Mouse (Mus musculus) midbrain, embryonic 16.5 days (tissue): ENCODE data around the gene Slc25a26. TPM values are rescaled to one million over a fixed set of nuclear protein-coding genes. Genes with fewer than 3 reads are reported as not detected.

Source experiments
- ATAC-seq: fragments of 200-750 bp; cut with Nextera tagmentation; 2 replicates; pipeline ENCODE4 v1.8.0; 2017; ENCODE audit warnings: moderate TSS enrichment
- H3K27ac ChIP-seq: fragments of 300-500 bp; sonication (generic); 2 replicates; pipeline ENCODE4 v1.5.1; 2014; ENCODE audit warnings: mild to moderate bottlenecking, low read length, mixed read lengths
- H3K27me3 ChIP-seq: fragments of 300-500 bp; sonication (generic); 2 replicates; pipeline ENCODE4 v1.6.1; 2014; ENCODE audit warnings: low read depth, low read length, mixed read lengths; ENCODE audit not compliant: control insufficient read depth, insufficient read depth
- H3K36me3 ChIP-seq: fragments of 300-500 bp; sonication (generic); 2 replicates; pipeline ENCODE4 v1.6.1; 2014; ENCODE audit warnings: mild to moderate bottlenecking, low read length, moderate library complexity, mixed read lengths; ENCODE audit not compliant: control insufficient read depth, insufficient read depth
- H3K4me1 ChIP-seq: fragments of 300-500 bp; sonication (generic); 2 replicates; pipeline ENCODE4 v1.6.1; 2014; ENCODE audit warnings: mild to moderate bottlenecking, low read length, mixed read lengths; ENCODE audit not compliant: control insufficient read depth, insufficient read depth
- H3K4me2 ChIP-seq: fragments of 300-500 bp; sonication (generic); 2 replicates; pipeline ENCODE4 v1.6.1; 2014; ENCODE audit warnings: mild to moderate bottlenecking, low read length, mixed read lengths
- H3K4me3 ChIP-seq: fragments of 300-500 bp; sonication (generic); 2 replicates; pipeline ENCODE4 v1.5.1; 2014; ENCODE audit warnings: low read depth, mild to moderate bottlenecking, low read length, moderate library complexity, mixed read lengths
- H3K9ac ChIP-seq: fragments of 300-500 bp; sonication (generic); 2 replicates; pipeline ENCODE4 v1.6.1; 2014; ENCODE audit warnings: low read depth, low read length, mixed read lengths
- H3K9me3 ChIP-seq: fragments of 300-500 bp; sonication (generic); replicated peaks from 2 replicates; pipeline ENCODE4 v1.6.1; 2014; ENCODE audit warnings: mild to moderate bottlenecking, low read length, mixed read lengths; ENCODE audit not compliant: control insufficient read depth, poor library complexity, severe bottlenecking
- whole genome bisulfite sequencing: fragments of 180-500 bp; shearing (Covaris S2); extraction: QIAGEN DNeasy Blood & Tissue Kit; methylation state at CpG from one replicate; pipeline ENCODE4 v1.1.7; 2014; 5-methylcytosine and 5-hydroxymethylcytosine counted together
- polyA plus RNA-seq: library from polyadenylated mRNA; unstranded; fragments of >200 nt; fragmentation: Nextera tagmentation; extraction: Ambion mirVana; gene quantifications from 2 replicates; pipeline ENCODE4 v1.2.1, GENCODE M21; 2015

Slc25a26 gene
- polyA plus RNA-seq, 1 experiment from 2014 or later = 9.1 TPM

DNA sequence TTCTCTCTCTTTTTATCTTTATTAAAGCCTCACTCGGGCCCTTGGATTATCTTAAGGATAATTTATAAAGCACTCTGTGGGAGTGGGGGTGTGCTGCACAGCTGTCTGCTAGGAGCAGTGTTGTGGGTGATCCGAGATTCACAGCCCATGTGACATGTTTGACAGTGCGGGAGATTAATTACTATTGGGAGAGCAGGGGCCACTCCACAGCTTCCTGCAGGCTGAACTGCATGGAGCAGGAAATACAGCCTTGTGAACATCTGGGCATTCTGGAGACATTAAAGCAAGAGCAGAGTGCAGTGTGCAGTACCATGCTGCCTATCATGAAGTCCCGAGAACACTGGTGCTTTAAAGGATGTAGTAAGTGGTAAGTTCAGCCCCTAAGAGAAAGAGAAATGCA lies 92.6 kb downstream of the Slc25a26 start:
- no peak for ATAC-seq
- Histone ChIP-seq H3K4me3 (no peak overlapping the region), H3K9me3 (no peaks in the 10 kb centered on the region), H3K27ac (no peak overlapping the region), H3K4me2 (no peak overlapping the region), H3K9ac (no peak overlapping the region), H3K4me1 (peaks cover 8% of the 10 kb centered on the region), H3K36me3 (no peaks in the 10 kb centered on the region), H3K27me3 (no peaks in the 10 kb centered on the region)
- WGBS = 18% methylated on average over 4 of the region's 4 CpGs

- Histone ChIP-seq H3K4me1 (peaks cover 8% of the 10 kb centered on the region), H3K27me3 (no peaks in the 10 kb centered on the region), H3K36me3 (no peaks in the 10 kb centered on the region), H3K9me3 (no peaks in the 10 kb centered on the region), H3K4me3 (no peak overlapping the region), H3K27ac (no peak overlapping the region), H3K9ac (no peak overlapping the region), H3K4me2 (no peak overlapping the region)
- ATAC-seq = no peak
- 80% methylated on average over 6 of the region's 6 CpGs for WGBS
Observed at GRCm38 (mm10) chr6:94594096-94594665, 94.0 kb downstream of the Slc25a26 start.

- Histone ChIP-seq H3K4me2 (no peak overlapping the region), H3K27ac (no peak overlapping the region), H3K9ac (no peak overlapping the region), H3K36me3 (no peaks in the 10 kb centered on the region), H3K4me3 (no peak overlapping the region), H3K27me3 (no peaks in the 10 kb centered on the region), H3K9me3 (no peaks in the 10 kb centered on the region), H3K4me1 (peaks cover 8% of the 10 kb centered on the region)
- no peak for ATAC-seq
- WGBS = 89% methylated on average over 11 of the region's 11 CpGs
Observed at GRCm38 (mm10) chr6:94594711-94595110, 94.6 kb downstream of the Slc25a26 start.

- H3K4me2 ChIP-seq = no peak overlapping the region
- H3K4me3 ChIP-seq = no peak overlapping the region
- no peaks in the 10 kb centered on the region for H3K9me3 ChIP-seq
- 75% methylated on average over 5 of the region's 5 CpGs for WGBS
- H3K27ac ChIP-seq = no peak overlapping the region
- H3K27me3 ChIP-seq = no peaks in the 10 kb centered on the region
- peaks cover 8% of the 10 kb centered on the region for H3K4me1 ChIP-seq
- ATAC-seq = no peak
- no peak overlapping the region for H3K9ac ChIP-seq
- H3K36me3 ChIP-seq = no peaks in the 10 kb centered on the region
Observed at GRCm38 (mm10) chr6:94595206-94595605, 95.1 kb downstream of the Slc25a26 start.

DNA sequence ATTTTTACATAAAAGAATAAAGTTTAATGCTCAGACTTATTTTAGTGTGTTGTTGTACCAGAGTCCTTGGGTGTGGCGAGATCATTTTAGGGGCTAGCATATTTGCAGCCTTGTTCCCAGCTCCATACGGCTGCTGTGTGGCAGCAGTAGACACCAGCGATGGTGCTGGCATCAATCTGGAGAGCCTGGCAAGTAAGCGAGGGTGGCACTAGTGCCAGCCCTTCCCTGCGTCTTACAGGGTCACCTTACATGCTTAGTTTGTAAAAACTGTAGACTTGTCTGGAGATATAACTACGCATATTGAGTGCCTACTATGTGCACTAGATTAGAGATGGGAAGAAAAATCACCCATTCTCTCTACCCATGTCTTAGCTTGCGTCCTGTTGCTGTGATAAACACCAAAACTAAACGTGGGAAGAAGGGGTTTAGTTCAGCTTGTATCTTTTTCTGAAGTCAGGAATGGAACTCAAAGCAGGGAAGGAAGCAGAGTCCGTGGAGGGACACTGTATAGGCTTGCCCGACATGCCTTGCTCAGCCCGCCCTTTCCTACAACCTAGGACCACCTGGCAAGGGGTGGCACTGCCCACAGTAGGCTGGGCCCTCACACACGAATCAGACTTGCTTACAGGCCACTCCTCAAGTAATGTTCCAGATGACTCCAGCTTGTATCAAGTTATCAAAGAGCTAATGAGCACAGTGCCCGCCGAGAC lies 96.1 kb downstream of the Slc25a26 start:
- Histone ChIP-seq H3K27me3 (no peaks in the 10 kb centered on the region), H3K36me3 (no peaks in the 10 kb centered on the region), H3K4me1 (peaks cover 8% of the 10 kb centered on the region), H3K9me3 (no peaks in the 10 kb centered on the region), H3K9ac (no peak overlapping the region), H3K27ac (no peak overlapping the region), H3K4me2 (no peak overlapping the region), H3K4me3 (no peak overlapping the region)
- no peak for ATAC-seq
- WGBS = 89% methylated on average over 14 of the region's 14 CpGs

DNA sequence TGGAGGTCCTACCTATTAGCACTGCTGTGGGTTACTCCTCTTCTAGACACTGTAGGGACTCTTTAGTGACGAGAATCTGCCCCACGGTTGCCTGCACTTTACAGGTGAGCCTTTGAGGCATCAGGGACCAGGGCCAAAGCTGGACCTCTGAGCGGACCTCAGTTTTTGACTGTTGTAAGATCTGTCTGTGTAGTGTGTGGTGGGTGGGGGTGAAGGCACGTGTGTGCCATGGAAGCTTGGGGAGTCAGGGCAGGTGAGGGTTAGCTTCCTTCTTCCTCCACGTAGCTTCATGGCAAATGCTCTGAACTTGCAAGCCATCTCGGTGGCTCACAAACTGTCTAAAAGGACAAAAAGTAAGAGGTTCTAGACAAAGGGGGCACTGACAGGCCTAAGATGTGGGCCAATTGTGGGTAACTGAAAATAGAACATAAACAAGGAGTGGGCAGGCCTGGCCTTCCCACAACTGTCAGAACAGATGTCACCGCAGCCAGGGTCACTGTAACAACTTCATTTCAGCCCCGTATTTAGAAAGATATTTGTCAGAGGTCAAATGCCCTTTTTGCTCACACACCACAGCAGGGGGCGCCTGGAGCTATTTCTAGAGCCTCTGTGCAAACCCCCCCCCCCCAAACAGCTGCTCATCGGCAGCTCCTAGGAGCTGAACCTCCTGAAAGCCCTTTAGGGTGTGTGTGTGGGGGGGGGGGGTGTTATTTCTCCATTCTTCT lies 96.8 kb downstream of the Slc25a26 start:
- Histone ChIP-seq H3K27me3 (no peaks in the 10 kb centered on the region), H3K9me3 (no peaks in the 10 kb centered on the region), H3K4me3 (no peak overlapping the region), H3K27ac (no peak overlapping the region), H3K4me1 (peaks cover 8% of the 10 kb centered on the region), H3K9ac (no peak overlapping the region), H3K4me2 (no peak overlapping the region), H3K36me3 (no peaks in the 10 kb centered on the region)
- WGBS = 60% methylated on average over 10 of the region's 10 CpGs
- ATAC-seq = no peak

- WGBS = 85% methylated on average over 12 of the region's 12 CpGs
- Histone ChIP-seq H3K4me1 (no peaks in the 10 kb centered on the region), H3K4me2 (no peak overlapping the region), H3K36me3 (no peaks in the 10 kb centered on the region), H3K9ac (no peak overlapping the region), H3K27me3 (no peaks in the 10 kb centered on the region), H3K9me3 (no peaks in the 10 kb centered on the region), H3K27ac (no peak overlapping the region), H3K4me3 (no peak overlapping the region)
- no peak for ATAC-seq
Observed at GRCm38 (mm10) chr6:94598421-94598820, 98.3 kb downstream of the Slc25a26 start.

- Histone ChIP-seq H3K4me2 (no peak overlapping the region), H3K27ac (no peak overlapping the region), H3K9me3 (no peaks in the 10 kb centered on the region), H3K4me3 (no peak overlapping the region), H3K9ac (no peak overlapping the region), H3K36me3 (no peaks in the 10 kb centered on the region), H3K27me3 (no peaks in the 10 kb centered on the region), H3K4me1 (no peaks in the 10 kb centered on the region)
- 90% methylated on average over 13 of the region's 13 CpGs for WGBS
- ATAC-seq = no peak
Observed at GRCm38 (mm10) chr6:94599016-94599415, 98.9 kb downstream of the Slc25a26 start.

DNA sequence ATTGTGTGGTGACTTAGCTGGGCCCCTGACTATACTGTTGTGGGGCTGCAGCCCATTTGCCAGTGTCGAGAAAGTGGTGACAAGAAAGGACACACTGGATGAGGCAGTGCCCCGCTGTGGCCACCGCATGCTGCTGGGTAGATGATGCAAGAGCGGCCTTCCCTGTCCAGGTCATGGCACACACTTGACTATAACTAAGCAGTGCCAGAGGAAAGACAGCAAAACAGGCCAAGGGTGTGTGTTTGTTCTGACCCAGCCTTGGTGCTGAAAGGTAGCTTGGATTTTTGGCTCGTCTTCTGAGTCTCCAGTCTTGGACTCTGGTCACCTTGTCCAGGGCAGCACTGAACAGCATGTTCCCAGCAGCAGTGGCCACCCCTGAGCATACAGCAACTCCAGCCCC lies 101.0 kb downstream of the Slc25a26 start:
- Histone ChIP-seq H3K9me3 (no peaks in the 10 kb centered on the region), H3K4me2 (no peak overlapping the region), H3K27me3 (no peaks in the 10 kb centered on the region), H3K4me3 (no peak overlapping the region), H3K36me3 (0 out of 2 replicates have a peak, but pooled peaks cover 2% of the 10 kb centered on the region), H3K27ac (no peak overlapping the region), H3K4me1 (no peaks in the 10 kb centered on the region), H3K9ac (no peak overlapping the region)
- ATAC-seq = no peak
- WGBS = 83% methylated on average over 5 of the region's 5 CpGs
